Mouse (Mus musculus): ENCODE data around the gene 1700020N01Rik.

Gene 1700020N01Rik

DNA sequence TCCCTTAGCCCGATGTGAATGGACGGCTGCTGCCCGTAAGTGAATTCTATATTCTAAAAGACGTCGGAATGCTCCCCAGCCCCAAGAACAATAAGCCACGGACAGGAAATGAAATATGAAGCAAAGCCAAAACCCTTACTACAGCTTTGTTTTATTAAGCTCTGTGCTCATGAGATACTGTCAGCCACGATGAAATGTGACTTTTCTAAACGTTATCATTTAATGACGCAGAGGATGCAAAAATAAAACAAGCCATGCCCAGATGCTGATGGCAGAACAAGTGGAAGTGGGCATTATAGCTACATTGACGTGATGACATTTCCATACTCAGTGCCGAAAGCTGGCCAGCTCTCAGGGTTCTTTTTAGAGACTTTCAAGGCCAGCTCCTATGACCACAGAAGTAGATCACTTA is 76.8 kb downstream of the 1700020N01Rik start:
- no peak for DNase-seq (ENCODE audit: low read depth, low spot score)

DNA sequence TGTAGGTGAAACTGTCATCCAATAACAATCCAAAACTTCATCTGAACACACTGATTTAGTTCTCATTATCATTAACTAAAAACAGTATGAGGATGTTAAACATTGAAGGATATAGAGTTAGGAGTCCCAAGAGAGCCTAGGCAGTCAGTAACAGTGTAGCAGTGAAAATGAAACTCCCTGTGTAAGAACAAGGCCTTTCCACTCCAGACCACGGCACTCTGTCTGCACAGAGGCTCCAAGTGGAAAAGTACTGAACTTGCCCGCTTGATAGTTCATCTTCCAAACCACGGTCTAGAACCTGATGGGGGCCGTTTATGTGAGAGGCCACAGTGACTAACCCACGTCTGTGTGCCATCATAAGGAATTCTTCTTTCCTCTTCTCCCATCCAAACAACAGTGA is 77.2 kb downstream of the 1700020N01Rik start:
- no peak for DNase-seq (ENCODE audit: low read depth, low spot score)

Data from retina, adult 2 months (tissue).